Mouse (Mus musculus) cerebellum, adult 11 months (tissue): ENCODE results near the gene Tpbgl.

Source experiments
- DNase-seq: peaks from one replicate; pipeline ENCODE4 v3.0.0; 2022

Tpbgl gene

DNA sequence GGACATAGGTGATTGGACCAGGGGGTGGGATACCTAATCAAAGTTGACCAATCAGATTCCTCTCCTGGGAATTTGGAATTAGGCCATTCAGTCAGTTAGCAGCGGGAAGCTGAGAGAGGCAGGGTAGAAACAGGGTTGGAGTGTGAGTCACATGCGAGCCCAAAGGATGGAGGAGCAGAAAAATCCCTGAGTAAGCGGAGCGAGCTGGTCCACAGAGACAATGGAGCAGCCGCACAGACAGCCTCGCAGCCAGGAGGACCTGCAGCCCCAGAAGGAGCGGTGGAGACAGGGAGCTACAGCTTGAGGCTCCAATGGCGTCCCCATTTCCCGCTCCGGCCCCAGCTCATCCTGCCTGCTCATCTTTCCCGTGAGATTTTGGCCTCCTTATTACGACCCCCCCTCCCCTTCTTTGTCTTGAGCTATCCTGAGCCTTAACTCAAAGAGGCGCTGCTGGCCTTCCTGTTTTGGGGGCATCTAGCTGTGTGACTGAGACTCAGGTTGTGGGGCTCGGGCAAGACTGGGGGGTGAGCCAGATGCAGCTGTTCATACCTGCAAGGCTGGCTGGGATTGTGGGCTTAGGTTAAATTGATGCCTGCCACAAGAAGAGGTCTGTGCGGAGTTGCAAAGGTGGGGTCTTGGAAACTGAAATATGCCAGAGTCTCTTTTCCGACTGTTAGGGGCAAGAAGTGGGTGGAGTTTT, 47.3 kb downstream of the Tpbgl start:
- DNase-seq: peak; percentile 57

DNA sequence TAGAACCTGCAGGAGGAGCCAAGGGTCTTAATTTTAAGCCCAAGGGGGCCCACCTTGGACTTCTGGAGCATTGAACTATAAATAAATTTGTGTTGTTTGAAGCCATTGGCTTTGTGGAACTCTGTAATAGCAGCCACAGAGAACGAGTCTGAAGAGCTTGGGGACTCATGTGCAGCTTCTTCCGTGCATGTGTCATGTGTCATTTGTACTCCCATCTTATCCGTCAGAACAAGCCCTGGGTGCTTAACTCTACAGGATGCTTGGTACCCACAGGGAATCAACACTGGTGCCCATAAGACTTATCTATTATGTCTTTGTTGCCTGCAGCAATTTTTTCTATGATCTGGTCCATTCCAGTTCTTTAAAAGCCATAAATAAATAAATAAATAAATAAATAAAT, 48.7 kb downstream of the Tpbgl start:
- DNase-seq: no peak
